Mouse (Mus musculus) embryonic facial prominence, embryonic 11.5 days (tissue): ENCODE measurements around the gene Tas2r118. TPM values are rescaled to one million over a fixed set of nuclear protein-coding genes. Genes with fewer than 3 reads are reported as not detected.
A peak's percentile ranks its signal among the peaks of the same experiment; 100 is the strongest.

Experiments
- ATAC-seq: fragments of 200-750 bp; cut with Nextera tagmentation; replicated peaks from 2 replicates; pipeline ENCODE4 v1.8.0; 2017; ENCODE audit warnings: low read depth; ENCODE audit not compliant: insufficient number of reproducible peaks, low FRiP score, low TSS enrichment
- DNase-seq: peaks from one replicate; pipeline ENCODE4 v3.0.0-alpha.2; 2015; ENCODE audit warnings: low spot score
- H3K27ac ChIP-seq: fragments of 300-500 bp; sonication (generic); replicated peaks from 2 replicates; pipeline ENCODE4 v1.5.1; 2014; ENCODE audit warnings: mild to moderate bottlenecking, low read depth, low read length, control low read depth
- H3K27me3 ChIP-seq: fragments of 300-500 bp; sonication (generic); 2 replicates; pipeline ENCODE4 v1.6.1; 2014; ENCODE audit warnings: mild to moderate bottlenecking, low read length, moderate library complexity, mixed read lengths; ENCODE audit not compliant: control insufficient read depth, insufficient read depth
- H3K36me3 ChIP-seq: fragments of 300-500 bp; sonication (generic); replicated peaks from 2 replicates; pipeline ENCODE4 v1.6.1; 2014; ENCODE audit warnings: low read depth, mild to moderate bottlenecking, low read length, moderate library complexity, mixed read lengths; ENCODE audit not compliant: control insufficient read depth, insufficient read depth
- H3K4me1 ChIP-seq: fragments of 300-500 bp; sonication (generic); 2 replicates; pipeline ENCODE4 v1.6.1; 2014; ENCODE audit warnings: low read length, mixed read lengths; ENCODE audit not compliant: control insufficient read depth, insufficient read depth
- H3K4me2 ChIP-seq: fragments of 300-500 bp; sonication (generic); 2 replicates; pipeline ENCODE4 v1.6.1; 2014; ENCODE audit warnings: low read depth, mild to moderate bottlenecking, control low read depth, low read length, moderate library complexity
- H3K4me3 ChIP-seq: fragments of 300-500 bp; sonication (generic); 2 replicates; pipeline ENCODE4 v1.5.1; 2014; ENCODE audit warnings: low read depth, low read length, control low read depth
- H3K9ac ChIP-seq: fragments of 300-500 bp; sonication (generic); replicated peaks from 2 replicates; pipeline ENCODE4 v1.6.1; 2014; ENCODE audit warnings: mild to moderate bottlenecking, control low read depth, low read length
- H3K9me3 ChIP-seq: fragments of 300-500 bp; sonication (generic); replicated peaks from 2 replicates; pipeline ENCODE4 v1.6.1; 2016; ENCODE audit warnings: mild to moderate bottlenecking, low read length, inconsistent platforms, mixed read lengths; ENCODE audit not compliant: control insufficient read depth
- WGBS: fragments of 180-500 bp; shearing (Covaris S2); extraction: QIAGEN DNeasy Blood & Tissue Kit; methylation state at CpG from one replicate; pipeline ENCODE4 v1.1.7; 2014; 5-methylcytosine and 5-hydroxymethylcytosine counted together
- polyA plus RNA-seq: library from polyadenylated mRNA; unstranded; fragments of >200 nt; fragmentation: Nextera tagmentation; extraction: Ambion mirVana; gene quantifications from 2 replicates; pipeline ENCODE4 v1.2.1, GENCODE M21; 2014

Tas2r118 gene
- polyA plus RNA-seq, 1 experiment from 2014 or later: not detected

DNA sequence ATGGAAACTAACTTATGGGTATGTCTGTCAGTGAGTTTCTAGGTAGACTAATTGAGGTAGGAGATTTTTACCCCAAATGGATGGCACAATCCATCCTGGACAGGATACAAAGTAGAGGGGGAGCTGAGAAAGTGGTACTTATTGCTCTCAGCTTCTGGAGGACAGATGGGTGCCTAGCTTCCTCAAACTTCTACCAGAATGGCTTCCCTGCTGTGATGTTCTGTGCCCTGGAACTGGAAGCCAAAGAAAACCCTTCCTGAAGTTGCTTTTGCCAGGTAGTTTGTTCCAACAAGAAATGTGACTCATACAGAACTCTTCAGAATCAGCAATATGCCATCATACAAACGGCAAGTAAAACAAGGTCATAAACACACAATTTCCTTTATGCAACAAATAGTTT lies 29.1 kb downstream of the Tas2r118 start:
- no peaks in the 10 kb centered on the region for H3K27me3 ChIP-seq
- no peaks in the 10 kb centered on the region for H3K9me3 ChIP-seq
- ATAC-seq (no peak), DNase-seq (no peak)
- no peak overlapping the region for H3K27ac ChIP-seq
- H3K9ac ChIP-seq: no peak overlapping the region
- WGBS: 93% methylated on average over 1 of the region's 1 CpGs
- H3K36me3 ChIP-seq: no peaks in the 10 kb centered on the region
- no peaks in the 10 kb centered on the region for H3K4me1 ChIP-seq
- H3K4me3 ChIP-seq: no peak overlapping the region
- no peak overlapping the region for H3K4me2 ChIP-seq

DNA sequence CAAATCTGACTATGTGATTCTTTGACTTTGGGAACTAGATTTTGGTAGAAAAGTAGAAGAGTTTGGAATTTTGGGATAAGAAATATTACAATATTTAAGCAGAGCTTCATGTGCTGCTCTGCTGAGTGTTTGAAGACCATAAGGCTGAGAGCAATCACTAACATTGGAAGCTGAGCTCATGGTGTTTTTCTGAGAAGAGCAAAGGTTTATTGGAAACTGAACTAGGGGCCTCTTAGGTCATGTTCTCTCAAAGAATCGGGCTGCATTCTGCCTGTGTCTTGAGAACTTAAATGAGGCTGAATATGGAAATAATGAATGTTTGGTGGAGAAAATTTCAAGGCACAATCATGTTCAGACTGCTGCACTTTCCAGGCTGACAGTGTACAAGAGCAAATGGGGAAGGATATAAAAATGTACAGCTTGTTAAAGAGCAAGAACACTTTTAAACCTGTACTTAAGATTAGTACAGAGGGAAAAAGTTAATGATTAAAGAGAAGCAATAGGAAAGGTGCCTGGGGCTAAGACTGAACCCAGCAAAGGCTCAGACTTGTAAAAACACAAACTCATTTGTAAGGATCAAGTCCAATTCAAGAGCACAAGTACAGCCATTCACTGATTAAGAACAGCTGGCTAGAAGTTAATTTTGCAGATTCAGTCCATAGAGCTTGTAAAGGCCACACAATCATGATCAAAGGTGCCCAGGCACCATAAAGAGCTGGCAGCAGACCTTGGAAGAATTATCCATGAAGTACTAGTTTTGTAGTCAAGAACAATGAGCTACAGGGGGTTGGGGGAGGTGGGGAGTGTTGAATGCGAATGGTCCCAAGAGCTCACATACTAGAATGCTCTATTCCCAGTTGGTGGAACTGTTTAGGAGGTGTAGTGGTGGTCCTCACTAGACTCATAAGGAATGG lies 31.0 kb downstream of the Tas2r118 start:
- Histone ChIP-seq H3K27ac (no peak overlapping the region), H3K9me3 (no peaks in the 10 kb centered on the region), H3K9ac (no peak overlapping the region), H3K4me2 (no peak overlapping the region), H3K4me1 (no peaks in the 10 kb centered on the region), H3K36me3 (no peaks in the 10 kb centered on the region), H3K27me3 (no peaks in the 10 kb centered on the region), H3K4me3 (no peak overlapping the region)
- ATAC-seq (0 out of 2 replicates have a peak, but pooled peaks have one; percentile 39), DNase-seq (peak; percentile 23)
- 62% methylated on average over 2 of the region's 2 CpGs for WGBS

DNA sequence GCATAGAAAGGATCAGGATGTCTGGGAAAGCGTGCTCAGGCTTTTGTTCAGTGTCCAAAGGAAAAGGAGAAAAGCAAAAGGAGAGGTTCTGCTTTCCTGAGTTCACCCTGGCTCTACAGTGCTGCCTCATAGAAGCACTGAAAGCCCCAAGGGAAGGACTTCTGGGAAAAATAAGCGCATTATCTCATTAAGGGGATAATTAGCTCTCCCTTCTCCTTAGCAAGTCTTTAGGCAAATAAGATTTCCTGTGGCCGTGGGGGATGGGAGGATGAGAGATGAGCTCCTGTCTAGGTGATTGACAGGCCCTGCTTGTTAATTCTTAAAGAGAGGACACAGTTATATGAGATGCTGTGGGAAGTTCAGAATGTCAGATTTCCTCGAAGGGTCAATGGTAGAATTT lies 33.4 kb downstream of the Tas2r118 start:
- Histone ChIP-seq H3K4me2 (no peak overlapping the region), H3K27ac (no peak overlapping the region), H3K27me3 (no peaks in the 10 kb centered on the region), H3K9me3 (no peaks in the 10 kb centered on the region), H3K9ac (no peak overlapping the region), H3K36me3 (no peaks in the 10 kb centered on the region), H3K4me3 (no peak overlapping the region), H3K4me1 (no peaks in the 10 kb centered on the region)
- ATAC-seq: no peak
- no peak for DNase-seq
- WGBS: 30% methylated on average over 4 of the region's 4 CpGs

DNA sequence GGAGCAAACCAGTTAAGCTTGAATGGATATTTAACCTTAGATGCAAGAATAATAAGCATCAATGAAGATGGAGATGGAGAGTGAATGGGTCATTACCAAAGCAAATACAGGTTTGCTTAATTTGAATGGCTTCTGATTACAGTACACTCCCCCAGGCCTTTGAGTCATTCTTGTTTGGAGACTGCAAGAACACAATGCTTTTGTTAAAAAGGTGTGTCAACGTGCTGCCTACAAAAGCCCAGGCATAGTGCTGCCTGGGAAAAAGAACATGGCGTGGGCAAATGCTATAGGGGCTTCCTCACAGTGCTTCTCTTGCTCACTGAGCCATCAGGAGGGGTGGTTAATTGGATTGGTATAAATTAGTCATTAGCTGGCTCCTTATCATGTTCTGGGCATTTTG lies 46.1 kb downstream of the Tas2r118 start:
- no peaks in the 10 kb centered on the region for H3K9me3 ChIP-seq
- 57% methylated on average over 2 of the region's 2 CpGs for WGBS
- no peak overlapping the region for H3K4me2 ChIP-seq
- H3K36me3 ChIP-seq: no peaks in the 10 kb centered on the region
- no peaks in the 10 kb centered on the region for H3K27me3 ChIP-seq
- H3K4me1 ChIP-seq: no peaks in the 10 kb centered on the region
- H3K9ac ChIP-seq: no peak overlapping the region
- no peak overlapping the region for H3K27ac ChIP-seq
- DNase-seq (no peak), ATAC-seq (no peak)
- H3K4me3 ChIP-seq: no peak overlapping the region

Other genes starting within 250 kb of the Tas2r118 start
- gene Cadps2, start 130.6 kb downstream of the Tas2r118 start, polyA plus RNA-seq: 2.8 and 3.6 TPM in 2 replicates
- gene Slc13a1, start 198.0 kb upstream of the Tas2r118 start, polyA plus RNA-seq: 0.07 and 0.08 TPM in 2 replicates